Mouse (Mus musculus) midbrain, embryonic 11.5 days (tissue): ENCODE results near the gene Tnfaip2. TPM values are rescaled to one million over a fixed set of nuclear protein-coding genes. Genes with fewer than 3 reads are reported as not detected.

Source experiments
- ATAC-seq: fragments of 200-750 bp; cut with Nextera tagmentation; 2 replicates; pipeline ENCODE4 v1.8.0; 2017; ENCODE audit warnings: moderate TSS enrichment, moderate library complexity; ENCODE audit not compliant: low FRiP score
- DNase-seq: peaks from one replicate; pipeline ENCODE4 v3.0.0; 2015; ENCODE audit warnings: low spot score; ENCODE audit errors: missing footprints
- H3K27ac ChIP-seq: fragments of 300-500 bp; sonication (generic); 2 replicates; pipeline ENCODE4 v1.5.1; 2014; ENCODE audit warnings: low read depth, low read length
- H3K27me3 ChIP-seq: fragments of 300-500 bp; sonication (generic); 2 replicates; pipeline ENCODE4 v1.6.1; 2014; ENCODE audit warnings: mild to moderate bottlenecking, low read length, moderate library complexity, mixed read lengths; ENCODE audit not compliant: control insufficient read depth, insufficient read depth
- H3K36me3 ChIP-seq: fragments of 300-500 bp; sonication (generic); 2 replicates; pipeline ENCODE4 v1.6.1; 2014; ENCODE audit warnings: mild to moderate bottlenecking, low read length, moderate library complexity, mixed read lengths; ENCODE audit not compliant: control insufficient read depth, insufficient read depth
- H3K4me1 ChIP-seq: fragments of 300-500 bp; sonication (generic); 2 replicates; pipeline ENCODE4 v1.6.1; 2014; ENCODE audit warnings: low read length; ENCODE audit not compliant: control insufficient read depth, insufficient read depth
- H3K4me2 ChIP-seq: fragments of 300-500 bp; sonication (generic); 2 replicates; pipeline ENCODE4 v1.6.1; 2014; ENCODE audit warnings: mild to moderate bottlenecking, moderate library complexity
- H3K4me3 ChIP-seq: fragments of 300-500 bp; sonication (generic); 2 replicates; pipeline ENCODE4 v1.5.1; 2014; ENCODE audit warnings: low read depth, low read length
- H3K9ac ChIP-seq: fragments of 300-500 bp; sonication (generic); 2 replicates; pipeline ENCODE4 v1.6.1; 2014; ENCODE audit warnings: low read length
- H3K9me3 ChIP-seq: fragments of 300-500 bp; sonication (generic); 2 replicates; pipeline ENCODE4 v1.6.1; 2016; ENCODE audit warnings: low read length; ENCODE audit not compliant: control insufficient read depth
- WGBS: fragments of 180-500 bp; shearing (Covaris S2); extraction: QIAGEN DNeasy Blood & Tissue Kit; methylation state at CpG from one replicate; pipeline ENCODE4 v1.1.7; 2014; 5-methylcytosine and 5-hydroxymethylcytosine counted together
- polyA plus RNA-seq: library from polyadenylated mRNA; unstranded; fragments of >200 nt; fragmentation: Nextera tagmentation; extraction: Ambion mirVana; gene quantifications from 2 replicates; pipeline ENCODE4 v1.2.1, GENCODE M21; 2014

The Tnfaip2 gene
- polyA plus RNA-seq, 1 experiment from 2014 or later = 2.3 TPM

GRCm38 (mm10) chr12:111497076-111497475, 54.8 kb downstream of the Tnfaip2 start:
- Histone ChIP-seq H3K36me3 (no peaks in the 10 kb centered on the region), H3K9ac (no peak overlapping the region), H3K9me3 (no peaks in the 10 kb centered on the region), H3K27ac (no peak overlapping the region), H3K4me1 (peaks cover 14% of the 10 kb centered on the region), H3K4me2 (no peak overlapping the region), H3K27me3 (no peaks in the 10 kb centered on the region), H3K4me3 (no peak overlapping the region)
- 56% methylated on average over 2 of the region's 2 CpGs for WGBS
- ATAC-seq (no peak), DNase-seq (no peak)

GRCm38 (mm10) chr12:111499617-111500016, 57.3 kb downstream of the Tnfaip2 start:
- Histone ChIP-seq H3K36me3 (no peaks in the 10 kb centered on the region), H3K4me2 (no peak overlapping the region), H3K27ac (no peak overlapping the region), H3K4me3 (no peak overlapping the region), H3K27me3 (no peaks in the 10 kb centered on the region), H3K9ac (no peak overlapping the region), H3K9me3 (no peaks in the 10 kb centered on the region), H3K4me1 (peaks cover 14% of the 10 kb centered on the region)
- DNase-seq = no peak
- ATAC-seq = no peak
- 54% methylated on average over 5 of the region's 5 CpGs for WGBS

GRCm38 (mm10) chr12:111500725-111501124, 58.5 kb downstream of the Tnfaip2 start:
- Histone ChIP-seq H3K9ac (peak overlapping the region; percentile 30; the same call in 1 of the 2 replicates), H3K9me3 (no peaks in the 10 kb centered on the region), H3K36me3 (no peaks in the 10 kb centered on the region), H3K4me3 (0 out of 2 replicates have a peak overlapping the region, but pooled peaks have one; percentile 13), H3K4me2 (peak overlapping the region; percentile 39), H3K27me3 (no peaks in the 10 kb centered on the region), H3K27ac (peak overlapping the region; percentile 63), H3K4me1 (peaks cover 14% of the 10 kb centered on the region)
- DNase-seq (peak; percentile 95), ATAC-seq (peak; percentile 92)
- WGBS = 17% methylated on average over 5 of the region's 5 CpGs

GRCm38 (mm10) chr12:111503063-111503567, 60.8 kb downstream of the Tnfaip2 start:
- ATAC-seq (no peak), DNase-seq (no peak)
- Histone ChIP-seq H3K4me2 (no peak overlapping the region), H3K4me3 (no peak overlapping the region), H3K36me3 (no peaks in the 10 kb centered on the region), H3K9me3 (no peaks in the 10 kb centered on the region), H3K9ac (no peak overlapping the region), H3K4me1 (peaks cover 14% of the 10 kb centered on the region), H3K27ac (no peak overlapping the region), H3K27me3 (no peaks in the 10 kb centered on the region)
- WGBS = 89% methylated on average over 12 of the region's 12 CpGs

GRCm38 (mm10) chr12:111503571-111503970, 61.3 kb downstream of the Tnfaip2 start:
- no peak for ATAC-seq
- Histone ChIP-seq H3K9ac (no peak overlapping the region), H3K27me3 (no peaks in the 10 kb centered on the region), H3K4me1 (peaks cover 14% of the 10 kb centered on the region), H3K36me3 (no peaks in the 10 kb centered on the region), H3K27ac (no peak overlapping the region), H3K4me2 (no peak overlapping the region), H3K4me3 (no peak overlapping the region), H3K9me3 (no peaks in the 10 kb centered on the region)
- no peak for DNase-seq
- 76% methylated on average over 5 of the region's 5 CpGs for WGBS

Other genes with a start within 250 kb of the Tnfaip2 start
- 0.22 TPM in 1 of 2 replicates, not detected in the other for gene Amn, start 171.4 kb upstream of the Tnfaip2 start, polyA plus RNA-seq
- 28.1 and 28.2 TPM in 2 replicates for gene Cdc42bpb, start 64.8 kb upstream of the Tnfaip2 start, polyA plus RNA-seq
- gene Lbhd2, start 35.7 kb upstream of the Tnfaip2 start, polyA plus RNA-seq = not detected in 2 replicates
- 2.3 and 2.9 TPM in 2 replicates for gene Exoc3l4, start 25.5 kb upstream of the Tnfaip2 start, polyA plus RNA-seq
- gene Gm266, start 43.4 kb downstream of the Tnfaip2 start, polyA plus RNA-seq = 4.2 and 6.0 TPM in 2 replicates
- gene Eif5, start 95.5 kb downstream of the Tnfaip2 start, polyA plus RNA-seq = 726 and 782 TPM in 2 replicates
- gene Mark3, start 132.1 kb downstream of the Tnfaip2 start, polyA plus RNA-seq = 69.9 and 73.7 TPM in 2 replicates
- gene Ckb, start 229.9 kb downstream of the Tnfaip2 start, polyA plus RNA-seq = 2,717 and 2,900 TPM in 2 replicates
- 5.5 and 6.0 TPM in 2 replicates for gene Trmt61a, start 235.6 kb downstream of the Tnfaip2 start, polyA plus RNA-seq